Mouse (Mus musculus): ENCODE results near the gene Serpina1d. TPM values are rescaled to one million over a fixed set of nuclear protein-coding genes. Genes with fewer than 3 reads are reported as not detected.
"Not testable (repeated sequence)": the region's sequence is repeated elsewhere in the genome, so short reads cannot be mapped to it uniquely, and the experiment has no call there.

Gene Serpina1d
- not detected for polyA plus RNA-seq (2017; shearing (Covaris generic))

- not testable (repeated sequence) for ATAC-seq
These were observed at the start of gene Serpina1d for GRCm38 (mm10) chr12:103773246-103773851. Gene Serpina1d, minus strand, starts transcription at chr12:103773592.

GRCm38 (mm10) chr12:103770597-103770996 lies 2.8 kb downstream of the Serpina1d start:
- ATAC-seq = not testable (repeated sequence)

GRCm38 (mm10) chr12:103763083-103763482 lies 10.3 kb downstream of the Serpina1d start:
- ATAC-seq = not testable (repeated sequence)

- ATAC-seq = not testable (repeated sequence)
These were observed 13.1 kb downstream of the Serpina1d start for GRCm38 (mm10) chr12:103760316-103760715.

GRCm38 (mm10) chr12:103745957-103746356 lies 27.4 kb downstream of the Serpina1d start:
- ATAC-seq = not testable (repeated sequence)

GRCm38 (mm10) chr12:103737791-103738580 lies 35.4 kb downstream of the Serpina1d start:
- not testable (repeated sequence) for ATAC-seq

GRCm38 (mm10) chr12:103735566-103735965 lies 37.8 kb downstream of the Serpina1d start:
- ATAC-seq = not testable (repeated sequence)

GRCm38 (mm10) chr12:103735101-103735500 lies 38.3 kb downstream of the Serpina1d start:
- ATAC-seq = not testable (repeated sequence)

Other genes with a start within 250 kb of the Serpina1d start
- gene Ppp4r4, start 241.3 kb downstream of the Serpina1d start, polyA plus RNA-seq (2017; shearing (Covaris generic)) = under 1 TPM in 1 of 2 experiments, not detected in 1; 0.17 TPM
- gene Serpina10, start 142.1 kb downstream of the Serpina1d start, polyA plus RNA-seq (2017; shearing (Covaris generic)) = not detected
- not detected for gene Serpina6, start 116.4 kb downstream of the Serpina1d start, polyA plus RNA-seq (2017; shearing (Covaris generic))
- not detected for gene Serpina16, start 97.5 kb downstream of the Serpina1d start, polyA plus RNA-seq (2017; shearing (Covaris generic))
- gene Serpina1f, start 78.1 kb downstream of the Serpina1d start, polyA plus RNA-seq (2017; shearing (Covaris generic)) = not detected
- gene Serpina1b, start 56.8 kb upstream of the Serpina1d start, polyA plus RNA-seq (2017; shearing (Covaris generic)) = not detected
- gene Serpina1a, start 90.0 kb upstream of the Serpina1d start, polyA plus RNA-seq (2017; shearing (Covaris generic)) = not detected
- not detected for gene Serpina1c, start 131.3 kb upstream of the Serpina1d start, polyA plus RNA-seq (2017; shearing (Covaris generic))
- not detected for gene Serpina1e, start 185.4 kb upstream of the Serpina1d start, polyA plus RNA-seq (2017; shearing (Covaris generic))
- gene Serpina11, start 216.4 kb upstream of the Serpina1d start, polyA plus RNA-seq (2017; shearing (Covaris generic)) = not detected
- 1 to 10 TPM; 1.1 to 1.3 TPM for gene Serpina9, start 240.2 kb upstream of the Serpina1d start, polyA plus RNA-seq (2017; shearing (Covaris generic))